Mouse (Mus musculus): ENCODE measurements around the gene Postn.

The Postn gene

GRCm38 (mm10) chr3:54420189-54420928, 59.5 kb downstream of the Postn start:
- DNase-seq, result no peak

GRCm38 (mm10) chr3:54420983-54421382, 60.1 kb downstream of the Postn start:
- no peak for DNase-seq

- DNase-seq, result no peak
Measured at GRCm38 (mm10) chr3:54421666-54422065, 60.8 kb downstream of the Postn start.

GRCm38 (mm10) chr3:54424146-54424545, 63.2 kb downstream of the Postn start:
- no peak for DNase-seq

GRCm38 (mm10) chr3:54431663-54432062, 70.8 kb downstream of the Postn start:
- DNase-seq, result no peak

GRCm38 (mm10) chr3:54432167-54432566, 71.3 kb downstream of the Postn start:
- peak; percentile 7 to 23 for DNase-seq

GRCm38 (mm10) chr3:54432605-54433004, 71.7 kb downstream of the Postn start:
- no peak for DNase-seq

- no peak for DNase-seq
Measured at GRCm38 (mm10) chr3:54434571-54434970, 73.7 kb downstream of the Postn start.

GRCm38 (mm10) chr3:54436373-54436964, 75.6 kb downstream of the Postn start:
- DNase-seq, result no peak

Data from lung, postnatal 4 days (tissue).